Mouse (Mus musculus) brain, embryonic 18.5 days (tissue): ENCODE data around the gene Gm49661.

Experiments
- DNase-seq: peaks from one replicate; pipeline ENCODE4 v3.0.0-alpha.2; 2012; ENCODE audit warnings: low read depth, low spot score

Gene Gm49661

DNA sequence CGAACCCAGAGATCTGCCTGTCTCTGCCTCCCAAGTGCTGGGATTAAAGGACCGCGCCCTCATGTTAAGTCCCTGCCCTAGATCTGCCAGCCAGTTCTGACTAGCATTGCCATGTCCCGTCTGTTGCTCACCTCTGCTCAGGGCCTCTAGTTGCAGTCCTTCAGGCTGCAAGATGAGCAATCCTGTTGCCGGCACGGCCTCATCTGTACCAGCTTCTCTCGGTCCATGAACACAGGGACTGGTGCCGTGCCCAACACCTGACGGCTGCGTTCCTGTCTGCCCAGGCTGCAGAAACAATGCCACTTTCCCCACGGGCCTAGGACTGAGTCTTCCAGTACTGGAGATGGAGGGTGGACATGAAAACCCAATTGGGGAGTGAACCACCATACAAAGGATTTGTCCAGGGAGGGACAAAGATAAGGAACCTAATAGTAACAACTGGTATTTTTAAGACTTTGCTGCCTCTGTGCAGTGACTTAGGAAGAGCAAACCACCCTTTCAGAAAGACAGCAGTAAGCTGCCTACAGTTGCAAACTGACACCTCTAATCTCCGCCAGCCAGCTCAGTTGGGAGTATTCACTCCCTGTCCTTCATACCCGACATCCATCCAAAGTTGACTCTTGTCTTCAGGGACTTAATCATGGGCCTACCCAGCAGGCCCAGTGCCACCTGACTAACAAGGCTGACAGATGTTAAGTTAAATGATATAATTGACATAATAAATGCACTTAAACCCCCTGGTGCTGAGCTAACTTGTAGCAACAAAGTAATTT is 1.5 kb downstream of the Gm49661 start:
- DNase-seq = no peak

DNA sequence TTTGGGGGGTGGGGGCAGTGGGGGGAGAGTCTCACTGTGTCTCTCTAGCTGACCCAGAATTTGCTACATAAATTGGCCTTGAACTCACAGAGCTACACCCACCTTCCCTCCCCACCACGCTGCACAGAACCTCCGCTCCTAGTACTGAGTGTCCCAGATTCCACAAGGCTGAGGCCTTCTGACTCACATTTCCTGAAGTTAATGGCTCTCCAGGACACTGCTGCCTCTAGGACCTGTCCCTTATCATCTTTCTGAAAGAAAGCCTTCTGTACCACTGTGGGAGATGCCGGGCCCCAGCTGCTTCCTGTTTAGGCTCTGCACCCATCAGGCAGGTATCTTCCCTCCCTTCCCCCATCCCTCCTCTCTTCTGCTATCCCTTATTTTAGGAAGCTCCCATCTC is 2.6 kb downstream of the Gm49661 start:
- DNase-seq = no peak

DNA sequence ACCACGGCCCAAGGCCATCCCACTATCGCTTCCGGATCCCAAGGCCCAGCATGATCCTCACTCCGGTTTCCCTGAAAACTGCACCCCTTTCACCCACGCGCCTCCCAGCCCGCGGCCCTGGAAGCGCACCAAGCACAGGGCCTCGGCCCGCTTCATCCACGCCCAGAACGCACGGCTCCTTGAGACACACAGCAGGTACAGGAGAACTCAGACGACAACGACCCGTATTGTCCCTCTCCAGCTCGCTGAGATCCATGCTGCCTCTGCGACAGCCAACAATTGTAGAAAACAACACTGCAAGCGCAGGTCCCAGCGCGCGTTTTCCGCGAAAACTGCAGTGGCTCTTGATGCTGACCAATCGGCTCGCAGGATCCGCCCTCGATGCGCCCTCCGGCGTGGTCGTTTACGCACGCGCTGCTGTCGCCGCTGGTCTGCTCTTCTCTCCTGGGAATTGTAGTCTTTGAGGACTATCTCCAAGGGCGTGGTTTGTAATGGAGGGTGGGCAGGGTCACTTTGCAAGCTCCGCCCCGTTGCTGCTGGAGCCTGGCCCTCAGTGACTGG is 3.4 kb downstream of the Gm49661 start:
- peak; percentile 93 for DNase-seq

DNA sequence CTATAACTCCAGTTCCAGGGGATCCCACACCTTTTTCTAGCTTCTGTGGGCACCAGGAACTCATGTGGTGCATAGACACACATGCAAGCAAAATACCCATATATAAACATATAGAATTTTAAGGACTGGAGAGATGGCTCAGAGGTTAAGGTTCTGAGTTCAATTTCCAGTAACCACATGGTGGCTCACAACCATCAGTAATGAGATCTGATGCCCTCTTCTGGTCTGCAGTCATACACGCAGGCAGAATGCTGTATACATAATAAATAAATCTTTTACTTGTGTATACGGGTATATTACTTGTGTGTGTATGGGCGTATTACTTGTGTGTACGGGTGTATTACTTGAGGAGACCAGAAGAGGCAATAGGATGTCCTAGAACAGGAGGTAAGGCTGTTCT is 5.3 kb downstream of the Gm49661 start:
- DNase-seq = no peak

DNA sequence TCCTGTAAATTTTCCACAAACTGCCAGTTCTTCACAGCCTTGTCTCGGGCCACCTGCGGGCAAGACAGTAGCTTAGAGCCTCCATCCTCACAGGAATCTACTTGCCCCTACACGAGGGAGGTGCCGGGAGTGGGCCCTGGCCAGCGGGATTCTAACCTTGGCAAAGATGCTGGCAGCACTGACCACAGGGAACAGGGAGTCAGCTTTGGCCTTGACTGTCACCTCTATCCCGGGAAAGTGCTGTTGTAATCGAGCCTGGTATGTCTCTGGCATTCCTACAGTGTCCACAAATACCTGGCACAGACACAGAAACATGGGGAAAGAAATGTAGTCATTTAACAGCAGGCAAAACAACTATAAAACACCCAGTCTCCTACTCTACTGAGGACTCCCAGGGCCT is 9.4 kb downstream of the Gm49661 start:
- DNase-seq = no peak

DNA sequence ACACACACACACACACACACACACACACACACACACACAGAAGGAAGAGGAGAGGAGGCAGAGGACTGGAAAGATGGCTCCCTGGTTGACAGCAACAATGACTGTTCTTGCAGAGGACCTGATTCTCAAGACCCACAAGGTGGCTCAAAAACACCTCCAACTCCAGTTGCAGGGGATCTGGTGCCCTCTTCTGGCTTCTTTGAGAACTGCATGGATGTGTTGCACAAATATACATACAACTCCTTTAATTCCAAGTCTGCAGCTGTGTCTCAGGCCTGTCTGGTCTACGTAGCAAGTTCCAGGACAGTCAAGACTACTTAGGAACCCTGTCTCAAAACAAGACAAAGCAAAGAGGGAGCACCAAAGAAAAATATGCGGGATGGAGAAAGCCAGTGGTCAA is 12.5 kb downstream of the Gm49661 start:
- no peak for DNase-seq

DNA sequence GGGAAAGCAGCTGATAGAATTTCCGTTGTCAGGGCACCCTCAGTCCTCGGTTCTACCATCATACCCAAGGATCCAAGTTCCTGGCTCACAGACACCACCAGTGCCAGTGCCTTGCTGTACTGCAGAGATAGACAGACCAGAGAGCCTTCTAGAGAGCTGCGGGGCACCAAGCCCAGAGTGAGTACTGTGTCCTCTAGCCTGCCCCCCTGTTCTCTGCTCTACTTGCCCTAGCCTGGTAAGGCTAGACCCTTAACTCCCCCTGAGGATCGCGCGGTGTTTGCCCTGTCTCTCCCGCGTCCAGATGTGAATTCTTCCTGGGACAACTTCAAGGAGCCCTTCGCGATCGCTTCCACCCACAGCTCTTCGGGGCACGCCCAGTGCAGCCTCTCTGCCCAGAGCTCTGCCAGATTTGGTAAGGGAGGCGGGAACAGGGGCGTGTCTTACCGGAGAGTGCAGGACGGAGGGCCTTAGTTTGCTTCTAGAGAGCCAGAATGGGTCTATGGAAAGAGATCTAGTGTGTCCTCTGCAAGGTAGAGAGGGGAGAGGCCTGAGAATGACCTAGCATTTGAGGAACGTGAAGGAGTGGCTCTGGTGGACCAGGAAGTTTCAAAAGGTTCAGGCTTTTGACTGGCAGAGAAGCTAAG is 16.5 kb downstream of the Gm49661 start:
- no peak for DNase-seq

DNA sequence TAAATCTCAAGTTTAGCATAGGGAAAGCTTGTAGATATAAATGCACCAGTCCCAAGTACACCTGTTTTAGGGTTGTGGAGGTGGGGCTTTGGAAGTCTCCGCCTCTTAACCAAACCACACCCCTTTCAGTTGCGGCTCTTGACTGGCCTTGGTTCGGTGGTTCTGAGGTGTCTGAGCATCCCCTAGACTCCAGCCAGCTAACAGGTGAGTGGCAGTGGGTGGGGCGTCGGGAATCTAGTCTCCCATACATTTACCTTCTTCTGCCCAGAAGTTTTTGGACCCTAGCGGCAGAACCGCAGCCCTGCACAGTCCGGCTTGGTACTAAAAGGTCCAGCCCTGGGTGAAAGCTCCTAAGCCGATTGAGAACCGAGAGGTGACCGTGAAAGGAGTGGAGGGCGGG is 19.5 kb downstream of the Gm49661 start:
- no peak for DNase-seq

DNA sequence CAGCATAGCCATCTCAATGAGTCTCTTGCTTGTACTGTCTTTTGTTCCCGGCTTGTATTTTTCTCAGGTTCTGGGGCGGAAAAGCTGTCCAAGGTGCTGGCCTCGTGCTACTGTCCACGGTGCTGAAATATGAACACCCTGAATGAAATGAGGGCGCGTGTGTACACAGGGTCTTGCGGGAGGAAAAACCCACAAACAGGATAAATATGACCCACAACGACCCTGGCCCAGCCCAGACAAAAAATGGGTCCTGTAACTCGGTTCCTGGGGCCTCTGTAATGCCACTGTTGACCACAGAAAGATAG is 22.0 kb downstream of the Gm49661 start:
- DNase-seq = no peak

DNA sequence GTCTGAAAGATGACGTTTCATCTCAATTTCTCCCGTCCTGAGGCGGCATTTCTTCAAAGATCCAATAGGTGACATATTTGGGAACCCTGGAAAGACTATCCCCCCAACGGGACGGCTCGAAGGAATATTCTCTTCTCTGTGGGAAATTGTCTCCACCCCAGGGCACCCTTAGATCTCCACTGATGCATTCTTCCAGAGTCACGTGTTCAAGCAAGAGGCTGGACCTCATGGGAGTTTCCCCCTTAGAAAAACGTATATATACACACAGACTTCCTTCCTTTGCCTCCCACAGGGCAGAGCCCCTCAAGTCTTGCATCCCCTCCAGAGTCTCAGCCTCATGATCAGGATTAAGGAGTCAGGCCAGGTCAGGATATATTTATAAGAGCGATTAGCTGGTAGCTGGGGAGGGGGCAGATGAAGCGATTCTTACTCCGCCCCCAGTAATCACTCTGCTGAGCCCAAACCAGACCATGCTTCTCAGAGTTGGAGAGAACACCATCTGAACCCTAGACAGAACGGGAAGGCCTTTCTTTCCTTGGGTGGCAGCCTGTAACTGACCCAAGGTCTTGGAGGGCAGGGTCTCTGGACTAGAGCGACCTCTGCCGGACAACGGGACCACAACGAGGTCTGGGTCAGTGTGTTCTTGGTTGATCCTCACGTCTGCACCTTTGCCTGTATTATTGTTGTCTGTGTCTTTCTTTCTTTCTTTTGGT is 22.5 kb downstream of the Gm49661 start, which contains the start of gene Rtbdn:
TSS of gene Rtbdn (plus strand) at position 464 of the 713 bp plus-strand sequence.
- DNase-seq = no peak

DNA sequence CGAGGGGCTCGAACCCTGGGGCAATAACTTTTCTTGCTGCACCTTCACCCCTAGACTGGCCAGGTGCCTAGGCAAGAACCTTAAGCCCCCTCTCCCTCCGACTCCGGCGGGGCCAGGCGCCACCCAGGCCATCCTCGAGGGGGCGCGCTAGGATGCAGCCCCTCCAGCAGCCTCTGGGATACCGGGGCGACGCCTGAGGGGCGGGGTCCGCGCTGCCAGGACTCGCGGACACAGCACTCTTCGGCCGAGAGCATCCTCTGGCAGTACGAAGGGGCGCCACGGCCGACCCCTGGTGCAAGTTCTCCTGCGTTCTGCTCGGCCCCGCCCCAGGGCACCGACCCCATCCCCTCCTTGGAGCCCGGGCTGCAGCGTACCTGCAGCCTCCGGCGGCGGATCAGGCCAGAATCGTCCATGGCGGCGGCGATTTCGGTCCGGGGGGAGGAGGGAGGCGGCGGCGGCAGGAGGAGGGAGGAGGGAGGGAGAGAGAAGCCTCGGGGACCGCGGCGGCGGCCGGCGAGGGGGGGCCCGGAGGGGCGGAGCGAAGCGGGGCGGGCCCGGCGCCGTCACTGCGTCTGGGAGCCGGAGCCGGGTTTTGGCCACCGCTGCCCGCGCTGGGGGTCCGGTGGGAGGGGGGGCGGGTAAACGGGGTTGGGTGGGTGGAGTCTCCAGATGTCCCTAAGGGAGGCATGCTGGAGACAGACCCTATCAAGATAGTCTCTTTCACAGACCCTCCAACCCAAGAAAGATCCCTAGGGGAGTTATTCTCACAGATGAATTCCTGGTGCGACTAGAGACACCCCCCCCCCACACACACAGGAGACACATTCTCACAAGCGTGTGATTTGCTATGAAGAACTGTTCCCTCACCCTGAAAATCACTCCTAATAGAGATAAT is 23.4 kb downstream of the Gm49661 start:
- no peak for DNase-seq

DNA sequence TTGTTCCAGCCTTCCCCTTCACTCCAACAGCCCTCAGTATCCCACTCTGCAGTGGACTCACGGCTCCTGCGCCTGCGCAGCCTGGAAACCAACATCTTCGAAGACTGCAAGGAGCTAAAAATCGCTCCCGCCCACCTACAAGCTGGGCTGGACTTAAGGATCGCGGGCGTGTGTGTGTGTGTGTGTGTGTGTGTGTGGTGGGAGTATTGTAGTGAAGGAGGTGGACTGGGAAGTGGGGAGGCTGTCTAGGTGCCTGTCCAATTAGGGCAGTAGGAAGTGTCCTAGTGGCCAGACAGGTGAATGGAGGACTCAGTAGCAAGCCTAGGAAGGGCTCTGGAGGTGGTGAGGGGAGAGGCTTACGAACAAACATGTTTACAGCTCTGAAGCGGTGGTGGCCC is 24.0 kb downstream of the Gm49661 start:
- no peak for DNase-seq

DNA sequence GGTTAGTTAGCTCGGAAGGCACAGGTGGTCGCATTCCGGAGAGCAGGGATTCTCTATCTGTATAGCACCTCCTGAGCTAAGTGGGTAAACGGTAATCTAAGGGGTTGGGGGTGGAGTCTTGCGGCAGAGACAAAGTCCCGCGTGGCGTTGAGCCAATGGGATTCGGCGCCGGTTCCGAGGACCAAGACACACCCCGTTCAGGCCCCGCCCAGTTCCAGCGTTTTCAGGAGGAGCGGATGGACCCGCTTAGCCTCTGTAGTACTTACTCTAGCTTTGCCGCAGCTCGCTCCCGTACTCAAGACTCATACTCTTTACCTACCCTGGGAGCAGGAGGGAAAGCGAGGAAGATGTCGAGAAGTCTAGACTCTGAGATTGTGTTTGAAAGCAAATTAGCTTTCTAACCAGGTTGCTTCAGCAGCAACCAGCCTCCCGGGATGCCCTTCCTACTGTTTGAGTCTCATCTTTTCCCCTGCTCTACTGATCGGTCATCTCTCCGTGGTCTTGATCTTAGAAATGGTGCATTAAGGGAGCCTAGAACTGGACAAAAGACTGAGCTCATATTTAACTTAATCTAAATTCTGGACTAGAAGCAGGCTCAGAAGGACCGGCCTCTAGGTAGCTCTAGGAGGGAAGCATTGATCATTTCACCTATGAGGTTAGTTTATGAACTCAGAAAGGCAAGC is 24.6 kb downstream of the Gm49661 start:
- DNase-seq = no peak

DNA sequence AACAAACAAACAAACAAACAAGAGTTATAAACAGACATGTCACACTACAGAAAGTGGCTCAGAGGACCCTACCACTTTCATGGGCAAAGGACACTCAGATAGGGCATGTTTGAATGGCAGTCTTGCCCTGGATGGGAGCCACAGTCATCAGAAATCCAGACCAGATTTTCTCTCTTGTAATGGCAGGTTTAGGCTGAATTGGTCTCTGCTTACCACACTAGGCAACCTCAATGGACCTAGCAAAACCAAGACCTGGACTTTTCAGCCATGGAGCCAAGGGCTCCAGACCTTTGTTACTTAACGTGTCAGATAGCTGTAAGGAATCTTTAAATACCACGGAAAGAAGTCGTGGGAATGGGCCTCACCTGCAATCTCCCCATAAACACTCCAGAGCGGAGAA is 25.5 kb downstream of the Gm49661 start:
- no peak for DNase-seq

DNA sequence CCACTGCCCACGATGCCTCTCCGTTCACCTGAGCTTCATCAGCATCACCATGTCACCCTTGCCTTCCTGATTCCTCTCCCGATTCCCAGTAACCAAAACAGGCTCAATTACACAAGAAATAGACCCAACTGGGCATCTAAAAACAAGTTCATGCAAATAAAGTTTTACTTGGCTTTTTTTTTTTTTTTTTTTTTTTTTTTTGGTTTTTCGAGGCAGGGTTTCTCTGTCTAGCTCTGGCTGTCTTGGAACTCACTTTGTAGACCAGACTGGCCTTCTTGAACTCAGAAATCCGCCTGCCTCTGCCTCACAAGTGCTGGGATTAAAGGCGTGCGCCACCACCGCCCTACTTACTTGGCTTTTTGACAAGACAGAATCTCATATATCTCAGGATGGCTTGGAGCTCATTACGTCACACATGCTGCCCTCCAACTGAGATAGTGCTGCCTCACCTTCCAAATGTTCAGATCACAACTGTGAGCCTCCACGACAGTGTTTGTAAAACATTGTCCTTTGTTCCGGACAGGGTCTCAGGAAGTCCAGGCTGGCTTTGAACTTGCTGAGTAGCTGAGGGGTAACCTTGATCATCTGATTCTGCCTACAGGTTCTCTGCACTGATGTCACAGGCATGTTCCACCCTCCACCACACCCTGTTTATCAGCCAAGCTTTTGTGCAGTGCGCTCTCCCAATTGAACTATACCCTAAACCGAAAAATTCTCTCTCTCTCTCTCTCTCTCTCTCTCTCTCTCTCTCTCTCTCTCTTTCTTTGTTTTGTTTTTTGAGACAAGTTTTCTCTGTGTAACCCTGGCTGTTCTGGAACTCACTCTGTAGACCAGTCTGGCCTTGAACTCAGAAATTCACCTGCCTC is 31.4 kb downstream of the Gm49661 start:
- DNase-seq = no peak

DNA sequence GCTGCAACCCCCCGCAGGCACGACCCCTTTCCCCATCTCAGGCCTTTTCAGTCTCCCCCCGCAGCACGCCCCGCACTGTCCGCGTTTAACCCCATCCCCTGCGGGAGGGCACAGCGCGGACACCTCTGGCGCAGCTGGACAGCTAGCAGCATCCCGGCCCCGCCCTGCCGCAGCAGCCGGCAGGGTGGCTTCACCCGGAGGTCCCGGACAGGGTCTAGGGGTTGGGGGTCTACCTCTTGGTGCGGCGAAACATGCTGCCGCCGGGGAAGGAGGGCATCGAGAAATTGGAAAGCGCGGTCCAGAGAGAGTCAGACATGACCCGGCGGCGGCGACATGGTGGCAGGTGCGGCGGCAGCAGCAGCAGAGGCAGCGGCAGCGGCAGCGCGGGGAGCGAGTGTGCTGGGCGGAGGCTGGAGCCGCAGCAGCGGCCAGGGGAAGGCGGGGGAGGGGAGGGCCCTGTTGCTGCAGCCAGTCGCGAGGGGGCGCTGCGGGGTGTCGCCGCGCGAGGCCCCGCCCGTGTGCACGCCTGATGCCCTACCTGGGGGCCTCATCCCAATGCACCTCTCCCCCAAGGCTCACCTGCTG is 32.2 kb downstream of the Gm49661 start, which contains the start of gene Mast1:
TSS of gene Mast1 (minus strand) at position 398 of the 585 bp plus-strand sequence.
- DNase-seq = no peak

DNA sequence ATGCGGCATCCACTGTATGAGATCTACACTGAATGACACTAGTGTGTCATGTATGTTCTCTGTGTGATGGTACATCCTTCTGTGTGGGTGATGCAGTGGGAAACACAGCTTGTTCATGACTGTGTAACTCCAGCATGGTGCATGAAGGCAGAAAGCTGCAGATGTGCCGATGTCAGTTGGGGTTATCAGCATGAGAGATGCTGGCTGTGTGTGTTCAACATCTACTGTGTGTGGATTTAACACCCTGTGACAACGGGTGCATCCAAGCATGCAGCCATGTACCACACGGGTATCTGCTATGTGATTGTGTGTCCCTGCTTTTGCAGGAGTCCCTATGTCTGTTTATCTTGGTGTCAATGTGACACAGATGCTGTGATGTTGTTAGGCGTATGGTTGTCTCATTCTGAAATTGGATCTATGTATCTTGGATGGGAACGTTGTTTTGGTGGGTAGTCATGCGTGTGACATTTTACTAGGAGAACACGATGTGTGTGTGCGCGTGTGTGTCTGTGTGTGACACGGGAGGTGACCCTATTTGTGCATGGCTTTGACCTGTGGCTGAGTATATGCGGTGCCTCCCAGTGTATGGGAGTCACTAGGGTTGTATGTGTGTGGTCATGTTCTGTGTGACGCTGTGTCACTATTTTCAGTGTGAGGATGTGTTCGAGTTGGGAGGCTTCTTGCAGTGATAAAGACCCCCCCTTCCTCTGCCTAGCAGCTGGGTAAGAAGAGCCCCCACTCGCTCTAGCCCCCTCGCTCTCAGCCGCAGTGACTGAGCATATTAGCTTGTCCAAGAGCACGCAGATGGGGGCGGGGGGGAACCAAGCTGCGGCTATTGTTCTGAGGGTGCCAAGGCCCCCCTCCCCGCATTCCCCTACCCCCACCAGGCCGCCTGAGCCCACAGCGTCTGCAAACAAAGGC is 32.9 kb downstream of the Gm49661 start:
- DNase-seq = no peak

DNA sequence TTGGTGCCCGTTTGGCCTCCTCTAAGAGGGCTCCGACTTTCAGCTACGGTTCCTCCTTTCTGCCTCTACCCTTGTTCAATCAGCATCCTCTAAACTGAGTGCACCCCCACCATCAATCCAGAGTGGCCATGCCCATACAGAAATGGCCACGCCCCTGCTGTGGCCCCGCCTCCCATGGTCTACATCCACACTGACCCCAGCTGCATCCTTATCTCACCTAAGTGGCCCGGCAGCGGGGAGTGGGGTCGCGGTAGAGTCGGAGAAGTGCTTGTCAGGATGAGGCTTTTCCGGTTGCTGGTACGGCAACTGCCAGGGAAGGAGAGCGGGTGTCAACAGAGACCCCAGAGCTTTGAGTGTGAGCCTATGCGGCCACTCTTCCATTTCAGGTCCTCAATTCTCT is 33.7 kb downstream of the Gm49661 start:
- no peak for DNase-seq
